Mouse (Mus musculus): Measurements from ENCODE around the gene Gm20831. TPM values are rescaled to one million over a fixed set of nuclear protein-coding genes. Genes with fewer than 3 reads are reported as not detected.
"Not testable (repeated sequence)": the region's sequence is repeated elsewhere in the genome, so short reads cannot be mapped to it uniquely, and the experiment has no call there.

Gm20831 gene
- not detected for total RNA-seq (2021)
- long read RNA-seq, experiment 1, result 0 reads
- long read RNA-seq, experiment 2, result 0 reads

- DNase-seq (ENCODE audit: low spot score in 2 of 2), result not testable (repeated sequence)
Measured at GRCm38 (mm10) chrY:17874441-17874840, at the start of gene Gm20831, which contains the start of gene Gm20772. Gene Gm20831 (plus strand): TSS chrY:17874741. Gene Gm20772 (plus strand): TSS chrY:17874741.

DNA sequence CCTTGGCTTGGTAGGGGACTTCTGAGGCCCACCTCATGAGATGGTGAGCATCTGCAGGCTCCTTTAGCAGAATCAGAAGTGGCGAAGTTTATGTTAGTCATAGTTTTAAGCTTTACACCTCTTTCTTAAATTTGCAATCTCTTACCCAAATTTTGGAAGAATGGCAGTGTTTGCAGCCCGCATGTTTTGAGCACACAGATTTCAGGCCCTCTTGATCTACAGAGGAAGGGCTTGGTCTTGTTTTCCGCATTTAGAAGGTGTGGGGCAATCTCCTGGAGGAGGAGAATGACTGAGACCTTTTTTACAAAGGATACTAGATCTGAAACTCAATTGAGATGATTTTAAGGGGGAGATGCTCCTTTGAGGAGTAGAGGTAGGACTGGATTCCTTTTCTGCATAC, 28.4 kb upstream of the Gm20831 start, which contains the start of gene Gm21904:
TSS of gene Gm21904 (minus strand) at position 101 of the 400 bp plus-strand sequence.
- DNase-seq (ENCODE audit: low spot score in 2 of 2), result not testable (repeated sequence)

GRCm38 (mm10) chrY:17937230-17937629, 62.7 kb downstream of the Gm20831 start, which contains the start of gene Srsy:
Gene Srsy (minus strand): TSS chrY:17937330.
- not testable (repeated sequence) for DNase-seq (ENCODE audit: low spot score in 2 of 2)

Other genes with a start within 250 kb of the Gm20831 start
- not detected for gene Gm21904, start 28.5 kb upstream of the Gm20831 start, total RNA-seq (2021)
- gene Gm20772, start within 50 bp of the Gm20831 start, total RNA-seq (2021), result not detected
- gene Srsy, start 62.6 kb downstream of the Gm20831 start, total RNA-seq (2021), result not detected
- gene Gm21764, start 187.1 kb downstream of the Gm20831 start, total RNA-seq (2021), result not detected
- gene Ssty1, start 214.4 kb downstream of the Gm20831 start, total RNA-seq (2021), result not detected